Mouse (Mus musculus): Measurements from ENCODE around the gene Dlgap4.

DNA sequence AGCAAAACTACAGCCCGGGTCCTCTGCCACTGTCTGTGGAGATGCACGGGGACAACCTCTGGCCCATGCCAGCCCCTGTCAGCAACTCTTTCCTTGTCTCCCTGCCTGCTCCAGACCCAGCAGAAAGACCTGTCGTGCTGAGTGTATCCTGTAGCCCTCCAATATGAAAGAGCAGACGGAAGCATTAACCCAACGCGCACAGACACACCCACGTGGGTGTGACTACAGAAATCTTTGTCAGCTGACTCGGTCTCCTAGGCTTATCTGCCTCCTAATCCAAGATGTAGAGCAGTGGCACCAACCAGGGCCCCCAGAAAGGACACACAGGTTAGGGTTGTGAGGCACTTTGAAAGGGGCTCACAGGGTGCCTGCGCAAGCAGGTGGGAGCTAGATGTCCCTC is 9.8 kb upstream of the Dlgap4 start:
- TF ChIP-seq CTCF (conservative IDR thresholded peaks at IDR 0.05; ENCODE audit: low read length): no peak
- TF ChIP-seq POU5F1 (IDR thresholded peaks at IDR 0.05; ENCODE audit: borderline replicate concordance, low read length): no peak
